Mouse (Mus musculus): Measurements from ENCODE around the gene Shc3. TPM values are rescaled to one million over a fixed set of nuclear protein-coding genes. Genes with fewer than 3 reads are reported as not detected.

The Shc3 gene
- polyA plus RNA-seq, 1 experiment from 2014 or later = 5.0 TPM

DNA sequence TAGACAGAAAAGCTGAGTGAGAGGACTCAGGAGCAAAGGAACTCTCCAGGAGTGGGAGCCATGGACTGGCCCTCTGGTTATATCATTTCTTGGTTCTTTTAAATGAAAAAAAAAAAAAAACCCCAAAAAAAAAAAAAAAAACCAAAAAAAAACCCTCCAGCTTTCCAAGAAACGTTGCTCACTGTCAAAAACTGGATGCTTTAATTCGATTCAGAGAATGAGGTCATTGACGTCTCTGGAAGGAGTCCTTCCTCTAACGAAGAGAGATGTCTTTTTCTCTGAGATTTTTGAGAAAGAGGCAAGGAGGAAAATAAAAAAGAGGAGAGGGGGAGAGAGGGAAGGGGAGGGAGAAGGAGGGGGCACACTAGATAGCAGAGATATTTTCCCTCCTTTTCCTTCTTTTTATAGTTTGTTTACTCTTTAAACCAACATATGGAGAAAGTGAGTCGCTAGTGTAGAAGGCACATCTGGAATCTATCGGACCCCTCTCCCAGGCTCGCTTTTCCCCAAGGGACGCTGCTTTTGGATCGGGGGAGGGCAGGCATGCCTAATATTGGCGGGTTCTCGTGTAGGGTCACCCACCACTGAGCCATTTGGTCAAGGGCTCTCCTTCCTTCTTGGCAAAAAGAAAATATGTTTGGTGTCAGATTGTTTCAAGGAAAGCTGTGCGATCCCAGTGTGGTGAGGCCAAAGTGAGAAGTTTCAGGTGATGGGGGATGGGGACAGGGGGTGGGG lies 157.4 kb downstream of the Shc3 start:
- Histone ChIP-seq H3K27me3 (ENCODE audit: control insufficient read depth, insufficient read depth, low read length) (peaks cover 11% of the 10 kb centered on the region), H3K9me3 (ENCODE audit: control insufficient read depth, low read length) (0 out of 2 replicates have a peak, but pooled peaks cover 5% of the 10 kb centered on the region), H3K9ac (replicated peaks; ENCODE audit: low read length) (no peak overlapping the region), H3K36me3 (ENCODE audit: control insufficient read depth, insufficient read depth, low read length) (no peaks in the 10 kb centered on the region), H3K4me1 (ENCODE audit: control insufficient read depth, insufficient read depth, low read length) (peaks cover 14% of the 10 kb centered on the region; the same call in 1 of the 2 replicates), H3K4me3 (replicated peaks; ENCODE audit: low read depth, low read length) (no peak overlapping the region), H3K4me2 (ENCODE audit: low read length) (no peak overlapping the region), H3K27ac (replicated peaks; ENCODE audit: low read depth, low read length) (no peak overlapping the region)
- ATAC-seq (ENCODE audit: low FRiP score, low TSS enrichment) = no peak
- WGBS = 76% methylated on average over 12 of the region's 12 CpGs
- no peak for DNase-seq

- no peak for ATAC-seq (ENCODE audit: low FRiP score, low TSS enrichment)
- Histone ChIP-seq H3K9ac (replicated peaks; ENCODE audit: low read length) (no peak overlapping the region), H3K9me3 (ENCODE audit: control insufficient read depth, low read length) (0 out of 2 replicates have a peak, but pooled peaks cover 5% of the 10 kb centered on the region), H3K27ac (replicated peaks; ENCODE audit: low read depth, low read length) (no peak overlapping the region), H3K27me3 (ENCODE audit: control insufficient read depth, insufficient read depth, low read length) (peaks cover 11% of the 10 kb centered on the region), H3K36me3 (ENCODE audit: control insufficient read depth, insufficient read depth, low read length) (no peaks in the 10 kb centered on the region), H3K4me3 (replicated peaks; ENCODE audit: low read depth, low read length) (no peak overlapping the region), H3K4me2 (ENCODE audit: low read length) (no peak overlapping the region), H3K4me1 (ENCODE audit: control insufficient read depth, insufficient read depth, low read length) (peaks cover 14% of the 10 kb centered on the region; the same call in 1 of the 2 replicates)
- no peak for DNase-seq
- 84% methylated on average over 9 of the region's 9 CpGs for WGBS
Observed at GRCm38 (mm10) chr13:51411243-51411642, 158.0 kb downstream of the Shc3 start.

- Histone ChIP-seq H3K9me3 (ENCODE audit: control insufficient read depth, low read length) (0 out of 2 replicates have a peak, but pooled peaks cover 3% of the 10 kb centered on the region), H3K4me1 (ENCODE audit: control insufficient read depth, insufficient read depth, low read length) (peaks cover 14% of the 10 kb centered on the region; the same call in 1 of the 2 replicates), H3K4me2 (ENCODE audit: low read length) (no peak overlapping the region), H3K4me3 (replicated peaks; ENCODE audit: low read depth, low read length) (no peak overlapping the region), H3K27me3 (ENCODE audit: control insufficient read depth, insufficient read depth, low read length) (peaks cover 11% of the 10 kb centered on the region), H3K9ac (replicated peaks; ENCODE audit: low read length) (no peak overlapping the region), H3K27ac (replicated peaks; ENCODE audit: low read depth, low read length) (no peak overlapping the region), H3K36me3 (ENCODE audit: control insufficient read depth, insufficient read depth, low read length) (no peaks in the 10 kb centered on the region)
- ATAC-seq (ENCODE audit: low FRiP score, low TSS enrichment) (no peak), DNase-seq (no peak)
- WGBS = 88% methylated on average over 6 of the region's 6 CpGs
Observed at GRCm38 (mm10) chr13:51409936-51410481, 159.2 kb downstream of the Shc3 start.

DNA sequence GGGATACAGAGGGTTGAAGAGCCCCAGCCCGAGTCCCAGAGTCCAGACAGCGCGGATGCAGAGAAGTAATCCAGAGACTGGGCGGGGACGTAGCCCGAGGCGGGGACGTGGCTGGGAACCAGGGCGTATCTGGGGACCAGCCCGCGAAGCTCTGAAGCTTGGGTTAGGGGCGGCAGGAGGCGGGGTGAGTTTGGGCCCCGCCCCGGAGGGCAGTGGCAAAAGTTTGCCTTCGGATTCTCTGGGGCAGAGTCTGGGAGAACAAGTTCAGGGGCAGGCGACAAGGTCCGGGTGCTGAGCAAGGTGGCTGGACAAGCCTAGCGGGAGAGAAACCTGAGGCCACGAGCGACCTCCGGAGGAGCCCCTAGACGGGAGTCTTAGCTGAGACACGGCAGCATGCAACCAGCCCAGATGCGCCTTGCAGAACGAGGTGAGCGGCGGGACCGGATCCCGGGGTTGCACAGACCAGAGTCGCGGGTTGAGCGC lies 160.7 kb downstream of the Shc3 start, which contains the start of gene S1pr3:
S1pr3 (plus strand) TSS at position 121 of the 483 bp plus-strand sequence.
- Histone ChIP-seq H3K9me3 (ENCODE audit: control insufficient read depth, low read length) (no peaks in the 10 kb centered on the region), H3K4me2 (ENCODE audit: low read length) (peak within 1 kb of the TSS; percentile 61), H3K4me3 (replicated peaks; ENCODE audit: low read depth, low read length) (peak within 1 kb of the TSS; percentile 32), H3K27ac (replicated peaks; ENCODE audit: low read depth, low read length) (no peak within 1 kb of the TSS), H3K36me3 (ENCODE audit: control insufficient read depth, insufficient read depth, low read length) (no peaks in the 10 kb centered on the region), H3K27me3 (ENCODE audit: control insufficient read depth, insufficient read depth, low read length) (peaks cover 11% of the 10 kb centered on the region), H3K4me1 (ENCODE audit: control insufficient read depth, insufficient read depth, low read length) (peaks cover 14% of the 10 kb centered on the region; the same call in 1 of the 2 replicates), H3K9ac (replicated peaks; ENCODE audit: low read length) (no peak within 1 kb of the TSS; the same call in 1 of the 2 replicates)
- DNase-seq (peak; percentile 74), ATAC-seq (ENCODE audit: low FRiP score, low TSS enrichment) (peak; percentile 70)
- WGBS = 1% methylated on average over 33 of the region's 33 CpGs

GRCm38 (mm10) chr13:51407541-51408217 lies 161.5 kb downstream of the Shc3 start:
- Histone ChIP-seq H3K9ac (replicated peaks; ENCODE audit: low read length) (no peak overlapping the region), H3K4me1 (ENCODE audit: control insufficient read depth, insufficient read depth, low read length) (peaks cover 14% of the 10 kb centered on the region; the same call in 1 of the 2 replicates), H3K36me3 (ENCODE audit: control insufficient read depth, insufficient read depth, low read length) (no peaks in the 10 kb centered on the region), H3K27ac (replicated peaks; ENCODE audit: low read depth, low read length) (no peak overlapping the region), H3K27me3 (ENCODE audit: control insufficient read depth, insufficient read depth, low read length) (peaks cover 11% of the 10 kb centered on the region), H3K4me3 (replicated peaks; ENCODE audit: low read depth, low read length) (no peak overlapping the region), H3K9me3 (ENCODE audit: control insufficient read depth, low read length) (no peaks in the 10 kb centered on the region), H3K4me2 (ENCODE audit: low read length) (peak overlapping the region; percentile 61)
- ATAC-seq (ENCODE audit: low FRiP score, low TSS enrichment) (no peak), DNase-seq (peak; percentile 31)
- WGBS = 31% methylated on average over 13 of the region's 13 CpGs

DNA sequence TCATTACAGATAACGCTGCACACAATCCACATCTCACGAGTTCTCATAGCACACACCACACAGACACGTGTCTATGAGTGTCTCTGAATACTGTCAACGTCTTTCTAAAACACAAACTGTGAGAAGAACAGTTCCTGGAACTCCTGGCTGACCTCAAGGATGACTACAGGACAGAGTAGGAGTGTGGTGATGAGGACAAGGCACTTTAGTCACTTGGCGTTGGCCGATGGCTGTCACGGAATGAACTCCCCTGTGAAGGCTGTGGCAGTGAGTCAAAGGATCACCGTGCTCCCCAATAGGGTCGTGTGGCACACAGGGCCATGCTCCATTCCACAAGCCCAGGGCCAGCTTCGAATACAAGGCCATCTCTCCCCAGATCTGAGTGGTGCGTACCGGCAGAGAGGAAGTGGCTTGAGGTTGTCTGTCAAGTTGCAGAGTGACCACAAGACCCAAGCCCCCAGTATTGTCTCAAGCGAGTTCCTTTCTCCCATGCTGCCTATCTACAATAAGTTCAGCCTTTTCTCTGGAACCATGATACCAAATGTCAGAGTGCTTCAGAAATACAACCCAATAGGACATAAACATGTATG lies 163.4 kb downstream of the Shc3 start:
- DNase-seq (no peak), ATAC-seq (ENCODE audit: low FRiP score, low TSS enrichment) (no peak)
- no peaks in the 10 kb centered on the region for H3K9me3 ChIP-seq (ENCODE audit: control insufficient read depth, low read length)
- H3K4me2 ChIP-seq (ENCODE audit: low read length) = no peak overlapping the region
- no peaks in the 10 kb centered on the region for H3K36me3 ChIP-seq (ENCODE audit: control insufficient read depth, insufficient read depth, low read length)
- peaks cover 14% of the 10 kb centered on the region; the same call in 1 of the 2 replicates for H3K4me1 ChIP-seq (ENCODE audit: control insufficient read depth, insufficient read depth, low read length)
- no peak overlapping the region for H3K4me3 ChIP-seq (replicated peaks; ENCODE audit: low read depth, low read length)
- H3K9ac ChIP-seq (replicated peaks; ENCODE audit: low read length) = no peak overlapping the region
- 95% methylated on average over 13 of the region's 13 CpGs for WGBS
- H3K27me3 ChIP-seq (ENCODE audit: control insufficient read depth, insufficient read depth, low read length) = peaks cover 11% of the 10 kb centered on the region
- no peak overlapping the region for H3K27ac ChIP-seq (replicated peaks; ENCODE audit: low read depth, low read length)

GRCm38 (mm10) chr13:51404566-51404965 lies 164.7 kb downstream of the Shc3 start:
- Histone ChIP-seq H3K36me3 (ENCODE audit: control insufficient read depth, insufficient read depth, low read length) (no peaks in the 10 kb centered on the region), H3K27ac (replicated peaks; ENCODE audit: low read depth, low read length) (no peak overlapping the region), H3K4me3 (replicated peaks; ENCODE audit: low read depth, low read length) (no peak overlapping the region), H3K27me3 (ENCODE audit: control insufficient read depth, insufficient read depth, low read length) (peaks cover 7% of the 10 kb centered on the region), H3K4me2 (ENCODE audit: low read length) (no peak overlapping the region), H3K4me1 (ENCODE audit: control insufficient read depth, insufficient read depth, low read length) (peaks cover 18% of the 10 kb centered on the region; the same call in 1 of the 2 replicates), H3K9me3 (ENCODE audit: control insufficient read depth, low read length) (no peaks in the 10 kb centered on the region), H3K9ac (replicated peaks; ENCODE audit: low read length) (no peak overlapping the region)
- 94% methylated on average over 4 of the region's 4 CpGs for WGBS
- DNase-seq (no peak), ATAC-seq (ENCODE audit: low FRiP score, low TSS enrichment) (no peak)

DNA sequence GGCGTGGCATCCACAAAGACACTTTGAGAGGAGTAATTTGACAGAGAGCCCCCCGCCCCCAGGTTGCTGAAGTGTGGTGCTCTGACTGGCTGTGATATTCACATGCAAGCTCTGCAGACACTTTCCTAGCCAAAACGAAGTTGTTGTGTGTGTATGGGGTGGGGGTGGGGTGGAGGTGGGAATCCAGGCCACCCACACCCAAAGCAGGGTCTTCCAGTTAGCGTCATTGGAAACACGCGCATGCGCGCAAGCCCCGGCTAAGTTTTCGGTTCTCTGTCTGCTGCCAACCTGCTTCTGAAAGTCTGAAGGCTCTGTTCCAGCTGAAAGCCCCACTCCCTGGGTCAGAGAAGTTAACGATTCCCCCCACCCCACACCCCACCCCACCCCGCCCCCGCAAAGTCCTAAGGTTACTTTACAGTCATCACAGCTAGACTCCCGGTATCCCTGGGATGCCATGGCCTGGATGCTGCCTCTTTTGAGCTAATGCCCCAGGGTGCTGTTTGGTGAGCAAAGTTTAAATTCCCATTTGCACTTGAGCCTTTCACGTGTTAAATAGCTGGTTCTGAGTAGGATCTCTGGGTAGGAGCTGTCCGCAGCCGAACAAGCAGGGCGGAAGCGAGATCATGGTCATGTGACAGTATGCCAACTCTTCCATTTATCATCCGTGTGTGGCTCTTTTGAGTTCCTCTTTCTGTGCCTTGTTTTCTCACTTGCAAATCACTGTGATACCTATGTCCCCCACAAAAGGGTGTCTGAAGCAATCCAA lies 168.3 kb downstream of the Shc3 start:
- Histone ChIP-seq H3K4me3 (replicated peaks; ENCODE audit: low read depth, low read length) (peak overlapping the region; percentile 33), H3K4me1 (ENCODE audit: control insufficient read depth, insufficient read depth, low read length) (peaks cover 4% of the 10 kb centered on the region; the same call in 1 of the 2 replicates), H3K4me2 (ENCODE audit: low read length) (peak overlapping the region; percentile 73), H3K9ac (replicated peaks; ENCODE audit: low read length) (peak overlapping the region; percentile 52), H3K36me3 (ENCODE audit: control insufficient read depth, insufficient read depth, low read length) (no peaks in the 10 kb centered on the region), H3K27ac (replicated peaks; ENCODE audit: low read depth, low read length) (no peak overlapping the region), H3K9me3 (ENCODE audit: control insufficient read depth, low read length) (no peaks in the 10 kb centered on the region), H3K27me3 (ENCODE audit: control insufficient read depth, insufficient read depth, low read length) (no peaks in the 10 kb centered on the region)
- 12% methylated on average over 20 of the region's 20 CpGs for WGBS
- DNase-seq (peak; percentile 86), ATAC-seq (ENCODE audit: low FRiP score, low TSS enrichment) (peak; percentile 68)

Data from midbrain, embryonic 14.5 days (tissue).